Mouse (Mus musculus) lung, embryonic 15.5 days (tissue): ENCODE measurements around the gene Sgcb. TPM values are rescaled to one million over a fixed set of nuclear protein-coding genes. Genes with fewer than 3 reads are reported as not detected.
A peak's percentile ranks its signal among the peaks of the same experiment; 100 is the strongest.

Experiments
- ATAC-seq: fragments of 200-750 bp; cut with Nextera tagmentation; 2 replicates; pipeline ENCODE4 v1.8.0; 2017; ENCODE audit warnings: moderate number of reproducible peaks, borderline replicate concordance; ENCODE audit not compliant: low FRiP score, low TSS enrichment; ENCODE audit errors: extremely low read depth
- H3K27ac ChIP-seq: fragments of 300-500 bp; sonication (generic); 2 replicates; pipeline ENCODE4 v1.5.1; 2015; ENCODE audit warnings: moderate library complexity, mild to moderate bottlenecking, inconsistent platforms
- H3K27me3 ChIP-seq: fragments of 300-500 bp; sonication (generic); 2 replicates; pipeline ENCODE4 v1.6.1; 2015; ENCODE audit warnings: inconsistent platforms
- H3K36me3 ChIP-seq: fragments of 300-500 bp; sonication (generic); 2 replicates; pipeline ENCODE4 v1.6.1; 2015; ENCODE audit warnings: inconsistent platforms
- H3K4me1 ChIP-seq: fragments of 300-500 bp; sonication (generic); 2 replicates; pipeline ENCODE4 v1.6.1; 2015; ENCODE audit warnings: inconsistent platforms
- H3K4me2 ChIP-seq: fragments of 300-500 bp; sonication (generic); 2 replicates; pipeline ENCODE4 v1.6.1; 2015; ENCODE audit warnings: inconsistent platforms, mild to moderate bottlenecking, moderate library complexity
- H3K4me3 ChIP-seq: fragments of 300-500 bp; sonication (generic); 2 replicates; pipeline ENCODE4 v1.5.1; 2015; ENCODE audit warnings: mild to moderate bottlenecking, inconsistent platforms
- H3K9ac ChIP-seq: fragments of 300-500 bp; sonication (generic); 2 replicates; pipeline ENCODE4 v1.6.1; 2015; ENCODE audit warnings: inconsistent platforms
- H3K9me3 ChIP-seq: fragments of 300-500 bp; sonication (generic); 2 replicates; pipeline ENCODE4 v1.6.1; 2016; ENCODE audit warnings: inconsistent platforms
- WGBS: fragments of 180-500 bp; shearing (Covaris S2); methylation state at CpG from one replicate; pipeline ENCODE4 v1.1.7; 2015; 5-methylcytosine and 5-hydroxymethylcytosine counted together
- polyA plus RNA-seq: library from polyadenylated mRNA; unstranded; fragments of >200 nt; fragmentation: Nextera tagmentation; extraction: Ambion mirVana; gene quantifications from 2 replicates; pipeline ENCODE4 v1.2.1, GENCODE M21; 2015

Gene Sgcb
- polyA plus RNA-seq, 1 experiment from 2014 or later = 28.9 TPM

DNA sequence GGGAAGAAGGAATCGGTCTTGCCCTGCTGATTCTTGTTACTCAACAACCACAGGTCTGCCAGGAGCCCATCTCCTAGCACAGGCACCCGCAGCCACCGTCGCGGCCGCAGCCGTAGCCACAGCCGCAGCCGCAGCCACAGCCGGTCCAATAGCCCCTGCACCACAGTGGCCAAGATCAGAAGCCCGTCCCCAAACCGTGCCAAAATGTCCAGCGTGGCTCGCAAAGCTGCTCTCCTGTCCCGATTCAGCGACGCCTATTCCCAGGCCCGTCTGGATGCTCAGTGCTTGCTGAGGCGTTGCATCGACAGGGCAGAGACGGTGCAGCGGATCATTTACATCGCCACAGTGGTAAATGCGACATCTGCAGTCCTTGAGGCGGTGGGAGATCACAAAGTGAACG lies 21.8 kb upstream of the Sgcb start:
- no peak for ATAC-seq
- H3K4me3 ChIP-seq = no peak overlapping the region
- H3K9me3 ChIP-seq = no peaks in the 10 kb centered on the region
- no peak overlapping the region for H3K9ac ChIP-seq
- H3K36me3 ChIP-seq = no peaks in the 10 kb centered on the region
- no peak overlapping the region for H3K27ac ChIP-seq
- WGBS = 47% methylated on average over 26 of the region's 26 CpGs
- no peaks in the 10 kb centered on the region; the same call in 1 of the 2 replicates for H3K27me3 ChIP-seq
- H3K4me1 ChIP-seq = no peaks in the 10 kb centered on the region
- no peak overlapping the region for H3K4me2 ChIP-seq

DNA sequence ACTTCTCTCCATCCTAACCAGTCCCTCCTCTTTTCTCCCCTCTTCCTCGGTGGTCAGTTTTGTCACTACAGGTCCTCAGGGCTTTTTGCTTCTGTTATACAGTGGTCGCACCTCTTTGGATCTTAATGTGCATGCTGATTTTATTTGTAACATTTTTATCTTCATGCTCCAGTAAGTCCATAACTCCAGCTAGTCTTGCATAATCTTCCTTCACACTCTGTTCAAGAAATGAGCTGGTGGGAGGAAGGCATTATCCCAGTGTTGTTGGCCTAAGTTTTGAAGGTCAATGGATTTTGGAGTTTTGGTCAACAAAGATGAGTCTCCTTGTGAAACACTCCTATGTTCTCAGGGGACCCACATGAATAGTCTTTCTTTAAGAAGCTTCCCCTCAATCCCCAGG lies 20.3 kb upstream of the Sgcb start:
- no peak overlapping the region for H3K27ac ChIP-seq
- H3K4me1 ChIP-seq = no peaks in the 10 kb centered on the region
- H3K4me3 ChIP-seq = no peak overlapping the region
- H3K27me3 ChIP-seq = no peaks in the 10 kb centered on the region; the same call in 1 of the 2 replicates
- WGBS = 80% methylated on average over 2 of the region's 2 CpGs
- no peaks in the 10 kb centered on the region for H3K36me3 ChIP-seq
- no peaks in the 10 kb centered on the region for H3K9me3 ChIP-seq
- no peak overlapping the region for H3K4me2 ChIP-seq
- no peak for ATAC-seq
- H3K9ac ChIP-seq = no peak overlapping the region

DNA sequence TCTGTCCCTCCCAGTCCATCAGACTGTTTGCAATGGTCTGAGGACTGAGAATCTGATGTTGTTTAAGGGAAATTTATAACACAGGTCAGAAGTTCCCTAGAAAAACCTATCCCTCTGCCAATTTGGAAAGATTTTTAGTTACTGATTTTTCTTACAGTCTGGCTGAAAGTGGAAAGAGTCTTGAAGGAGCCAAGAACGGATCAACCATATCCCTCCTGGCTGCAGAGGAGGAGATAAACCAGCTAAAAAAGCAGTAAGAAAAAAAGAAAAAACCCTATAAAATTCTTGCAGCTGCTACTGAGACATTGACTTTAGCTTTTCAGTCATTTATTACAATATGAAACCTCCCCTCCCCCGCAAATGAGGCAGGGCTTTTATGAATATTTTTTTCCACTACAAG lies 19.1 kb upstream of the Sgcb start:
- no peak overlapping the region for H3K9ac ChIP-seq
- no peak for ATAC-seq
- WGBS = 63% methylated on average over 2 of the region's 2 CpGs

DNA sequence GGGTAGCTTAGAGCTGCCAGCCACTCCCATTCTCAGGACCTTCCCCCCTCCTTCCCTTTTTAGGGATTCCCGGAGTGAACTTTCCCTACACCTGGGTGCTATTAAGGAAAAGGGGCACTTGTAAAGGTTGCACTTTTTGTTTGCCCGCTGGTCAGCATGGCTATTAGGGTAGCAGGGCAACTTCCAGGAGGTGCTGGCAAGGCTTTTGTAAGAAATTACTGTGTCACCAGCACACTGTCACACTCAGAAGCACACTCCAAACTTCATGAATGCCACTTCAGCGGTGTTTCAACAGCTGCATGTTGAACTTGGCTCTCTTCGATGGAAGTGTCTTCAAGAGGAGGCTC lies 4.2 kb upstream of the Sgcb start:
- 2% methylated on average over 4 of the region's 4 CpGs for WGBS
- peak overlapping the region; percentile 51 for H3K4me3 ChIP-seq
- ATAC-seq = no peak
- no peak overlapping the region for H3K9ac ChIP-seq
- no peaks in the 10 kb centered on the region for H3K9me3 ChIP-seq
- peaks cover 30% of the 10 kb centered on the region for H3K4me1 ChIP-seq
- H3K27me3 ChIP-seq = peaks cover 56% of the 10 kb centered on the region
- no peak overlapping the region for H3K27ac ChIP-seq
- peak overlapping the region; percentile 98 for H3K4me2 ChIP-seq
- no peaks in the 10 kb centered on the region for H3K36me3 ChIP-seq

More for the DNA sequence above, 19.1 kb upstream of the Sgcb start:
- Histone ChIP-seq H3K9me3 (no peaks in the 10 kb centered on the region), H3K36me3 (no peaks in the 10 kb centered on the region), H3K4me2 (no peak overlapping the region), H3K27me3 (no peaks in the 10 kb centered on the region), H3K4me3 (no peak overlapping the region), H3K27ac (no peak overlapping the region), H3K4me1 (no peaks in the 10 kb centered on the region)

DNA sequence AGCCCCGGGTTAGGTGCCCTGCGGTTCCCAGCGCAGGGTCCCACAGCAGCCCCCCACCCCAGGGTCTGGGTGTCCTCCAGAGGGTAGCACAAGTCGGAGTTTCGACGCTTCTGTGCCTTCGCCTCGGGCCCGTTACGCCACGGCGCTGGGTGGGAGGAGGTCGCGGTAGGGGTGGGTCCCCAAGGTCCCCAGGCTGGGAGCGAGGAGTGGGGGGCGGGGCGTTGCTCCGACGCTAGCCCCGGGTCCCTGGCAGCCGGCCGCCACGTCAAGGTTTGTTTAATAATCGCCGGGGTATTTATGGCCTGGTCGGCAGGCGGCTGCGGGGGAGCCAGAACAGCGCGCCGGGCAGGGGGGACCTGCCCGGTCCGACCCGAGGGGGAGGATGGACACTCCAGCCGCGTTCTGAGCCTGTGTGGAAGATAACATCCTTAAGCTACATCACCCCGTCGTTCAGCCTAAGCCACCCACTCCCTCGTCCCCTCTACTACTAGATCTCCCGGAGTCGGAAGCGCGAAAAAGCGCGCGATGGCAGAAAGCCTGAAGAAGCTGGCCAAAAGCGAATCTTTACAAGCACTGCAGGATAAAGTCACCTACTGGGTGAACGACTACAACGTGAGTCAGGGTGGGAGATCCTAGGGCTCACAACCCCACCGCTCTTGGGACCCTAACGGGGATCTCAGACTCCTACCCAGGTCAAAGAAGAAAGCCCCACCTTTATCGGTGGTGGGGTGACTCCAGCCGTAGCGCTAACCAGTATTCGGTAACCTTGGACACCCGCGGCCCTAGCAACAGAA lies 3.7 kb upstream of the Sgcb start, which contains the start of gene Spata18:
Spata18 (plus strand) TSS at position 319 of the 794 bp plus-strand sequence.
- H3K9me3 ChIP-seq = no peaks in the 10 kb centered on the region
- peaks cover 56% of the 10 kb centered on the region for H3K27me3 ChIP-seq
- H3K9ac ChIP-seq = peak within 1 kb of the TSS; percentile 31
- H3K4me2 ChIP-seq = peak within 1 kb of the TSS; percentile 98
- peaks cover 30% of the 10 kb centered on the region for H3K4me1 ChIP-seq
- whole genome bisulfite sequencing = under 1% methylated on average over 57 of the region's 57 CpGs
- peak within 1 kb of the TSS; percentile 51 for H3K4me3 ChIP-seq
- H3K27ac ChIP-seq = no peak within 1 kb of the TSS
- H3K36me3 ChIP-seq = no peaks in the 10 kb centered on the region
- ATAC-seq = peak; percentile 17; the same call in 1 of the 2 replicates

DNA sequence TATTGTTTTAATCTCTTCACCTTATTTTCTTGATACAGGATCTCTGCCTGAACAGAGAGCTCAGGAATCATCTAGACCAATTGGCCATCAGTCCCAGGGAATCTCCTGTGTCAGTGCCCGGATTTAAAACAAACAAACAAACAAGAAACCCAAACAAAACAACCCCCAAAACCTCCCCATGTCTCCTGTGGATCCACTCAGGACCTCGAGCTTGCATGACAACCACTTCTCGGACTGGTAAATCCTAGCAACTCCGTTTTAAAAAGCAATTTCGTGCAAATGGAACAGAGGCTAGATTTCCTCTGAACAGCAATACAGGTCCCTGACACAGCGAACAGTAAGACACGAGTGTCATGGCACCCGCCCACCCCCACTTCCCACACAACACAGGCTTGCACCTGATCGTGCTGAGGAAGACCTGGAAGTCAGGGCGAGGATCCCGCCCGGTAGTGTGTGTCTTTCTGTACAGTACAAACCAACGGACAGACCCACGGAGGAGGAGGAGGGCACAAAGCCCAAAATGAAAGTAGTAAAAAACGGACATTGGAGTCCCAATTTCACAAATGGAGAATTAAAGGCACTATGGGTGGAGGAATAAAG lies 2.9 kb upstream of the Sgcb start:
- H3K36me3 ChIP-seq = no peaks in the 10 kb centered on the region
- ATAC-seq = no peak
- H3K27ac ChIP-seq = no peak overlapping the region
- 3% methylated on average over 15 of the region's 15 CpGs for WGBS
- peaks cover 56% of the 10 kb centered on the region for H3K27me3 ChIP-seq
- peak overlapping the region; percentile 31; the same call in 1 of the 2 replicates for H3K9ac ChIP-seq
- H3K4me2 ChIP-seq = peak overlapping the region; percentile 98
- H3K4me3 ChIP-seq = peak overlapping the region; percentile 51
- peaks cover 30% of the 10 kb centered on the region for H3K4me1 ChIP-seq
- H3K9me3 ChIP-seq = no peaks in the 10 kb centered on the region

DNA sequence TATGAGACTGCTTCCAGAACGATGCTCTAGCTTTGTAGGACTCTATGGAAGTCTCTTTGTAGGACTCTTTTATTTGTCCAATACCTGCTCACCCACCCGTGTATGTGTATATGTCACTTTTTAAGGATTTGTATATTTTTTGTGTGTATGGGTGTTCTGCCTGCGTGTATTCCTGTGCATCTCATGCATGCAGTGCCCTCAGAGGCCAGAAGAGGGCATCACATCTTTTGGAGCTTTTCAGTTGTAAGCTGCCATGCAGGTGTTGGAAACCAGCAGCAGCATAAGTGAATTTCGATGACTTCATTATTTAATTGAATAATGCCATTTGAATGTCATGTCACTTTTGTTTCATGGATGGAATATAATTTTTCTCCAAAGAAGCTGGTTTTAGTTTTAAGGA lies 5.5 kb downstream of the Sgcb start:
- 84% methylated on average over 4 of the region's 4 CpGs for WGBS
- no peaks in the 10 kb centered on the region for H3K27me3 ChIP-seq
- H3K4me2 ChIP-seq = no peak overlapping the region
- H3K9ac ChIP-seq = no peak overlapping the region
- no peaks in the 10 kb centered on the region for H3K4me1 ChIP-seq
- H3K36me3 ChIP-seq = peaks cover 6% of the 10 kb centered on the region; the same call in 1 of the 2 replicates
- H3K4me3 ChIP-seq = no peak overlapping the region
- no peaks in the 10 kb centered on the region for H3K9me3 ChIP-seq
- H3K27ac ChIP-seq = no peak overlapping the region
- ATAC-seq = no peak

DNA sequence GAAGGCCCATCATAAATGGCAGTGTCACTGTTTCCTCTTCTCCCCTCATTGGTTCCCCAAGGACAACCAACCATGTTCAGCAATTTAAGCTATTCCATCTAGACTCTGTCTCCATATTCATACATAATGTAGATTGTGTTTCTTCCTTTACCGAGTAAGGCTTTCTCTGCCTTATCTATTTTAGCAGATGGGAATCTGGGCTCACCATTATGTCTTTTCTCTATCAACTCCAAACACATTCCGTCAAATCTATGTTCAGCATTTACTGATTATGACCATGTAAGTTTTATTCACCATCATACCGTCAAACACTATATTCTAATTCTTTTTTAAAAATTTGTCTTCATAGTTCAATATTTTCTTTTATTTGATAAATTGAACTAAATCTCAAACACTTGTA lies 6.5 kb downstream of the Sgcb start:
- Histone ChIP-seq H3K27ac (no peak overlapping the region), H3K36me3 (peaks cover 6% of the 10 kb centered on the region; the same call in 1 of the 2 replicates), H3K9ac (no peak overlapping the region), H3K4me3 (no peak overlapping the region), H3K4me1 (no peaks in the 10 kb centered on the region), H3K9me3 (no peaks in the 10 kb centered on the region), H3K4me2 (no peak overlapping the region), H3K27me3 (no peaks in the 10 kb centered on the region)
- ATAC-seq = no peak
- 92% methylated on average over 3 of the region's 3 CpGs for WGBS

DNA sequence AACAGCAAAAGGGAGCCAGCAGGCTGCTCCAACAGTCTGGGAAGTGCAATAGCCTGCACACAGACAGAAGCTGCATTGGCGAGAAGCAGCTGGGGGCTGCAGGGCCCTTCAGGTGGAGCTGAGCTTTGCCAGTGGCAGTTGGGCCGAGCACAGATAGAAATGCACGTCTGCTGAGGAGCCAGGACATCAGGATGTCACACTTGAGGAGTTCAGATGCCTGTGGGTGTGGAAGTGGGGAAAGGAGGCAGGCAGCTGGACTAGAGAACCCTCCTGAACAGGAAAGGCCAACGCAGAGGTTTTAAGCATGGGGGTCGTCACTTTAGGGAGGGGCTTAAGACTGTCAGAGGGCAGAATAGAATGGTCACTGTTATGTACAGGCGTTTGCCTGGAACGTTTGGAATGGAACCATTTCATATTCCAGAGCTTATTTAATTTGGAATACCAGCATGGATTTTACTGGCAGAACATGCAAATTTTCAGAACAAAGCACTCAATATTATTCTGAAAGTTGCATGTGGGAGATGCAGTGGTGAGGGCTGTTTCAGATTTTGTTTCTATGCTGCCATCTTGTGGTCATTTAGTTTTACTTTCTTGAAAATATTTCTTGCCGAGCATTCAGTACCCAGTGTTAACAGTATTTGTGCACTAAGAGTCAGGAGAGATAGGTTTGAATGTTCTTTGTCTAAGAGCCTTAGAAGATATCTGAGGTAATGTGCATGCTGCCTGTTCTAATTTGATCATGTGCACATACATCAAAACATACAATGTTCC lies 10.1 kb downstream of the Sgcb start:
- Histone ChIP-seq H3K27me3 (no peaks in the 10 kb centered on the region), H3K4me3 (no peak overlapping the region), H3K4me1 (no peaks in the 10 kb centered on the region), H3K36me3 (peaks cover 17% of the 10 kb centered on the region), H3K9ac (no peak overlapping the region), H3K9me3 (no peaks in the 10 kb centered on the region), H3K4me2 (no peak overlapping the region), H3K27ac (no peak overlapping the region)
- 40% methylated on average over 8 of the region's 8 CpGs for WGBS
- no peak; the same call in 1 of the 2 replicates for ATAC-seq

DNA sequence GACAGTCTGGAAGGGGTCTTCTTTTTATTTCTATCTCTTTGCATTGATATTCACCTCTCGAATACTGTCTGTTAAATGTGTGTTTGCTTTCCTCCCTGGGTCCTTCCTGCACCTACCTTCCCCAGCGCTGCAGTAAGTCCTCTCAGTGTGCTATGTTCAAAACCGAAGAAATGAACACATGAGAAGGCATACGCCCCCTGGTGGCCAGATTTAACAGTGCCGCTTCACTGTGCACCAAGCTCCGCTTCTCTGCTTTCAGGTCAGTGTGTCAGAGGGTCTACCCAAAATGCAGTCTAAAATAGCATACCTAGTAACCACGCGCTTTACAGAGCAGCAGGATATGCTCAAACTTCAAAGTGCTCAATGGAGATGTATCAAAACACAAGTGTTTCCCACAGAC lies 14.4 kb downstream of the Sgcb start:
- H3K4me2 ChIP-seq = no peak overlapping the region
- H3K4me3 ChIP-seq = no peak overlapping the region
- ATAC-seq = no peak
- H3K4me1 ChIP-seq = no peaks in the 10 kb centered on the region
- WGBS = 62% methylated on average over 8 of the region's 8 CpGs
- H3K9me3 ChIP-seq = no peaks in the 10 kb centered on the region
- peaks cover 11% of the 10 kb centered on the region for H3K36me3 ChIP-seq
- no peak overlapping the region for H3K9ac ChIP-seq
- H3K27ac ChIP-seq = no peak overlapping the region
- no peaks in the 10 kb centered on the region for H3K27me3 ChIP-seq

DNA sequence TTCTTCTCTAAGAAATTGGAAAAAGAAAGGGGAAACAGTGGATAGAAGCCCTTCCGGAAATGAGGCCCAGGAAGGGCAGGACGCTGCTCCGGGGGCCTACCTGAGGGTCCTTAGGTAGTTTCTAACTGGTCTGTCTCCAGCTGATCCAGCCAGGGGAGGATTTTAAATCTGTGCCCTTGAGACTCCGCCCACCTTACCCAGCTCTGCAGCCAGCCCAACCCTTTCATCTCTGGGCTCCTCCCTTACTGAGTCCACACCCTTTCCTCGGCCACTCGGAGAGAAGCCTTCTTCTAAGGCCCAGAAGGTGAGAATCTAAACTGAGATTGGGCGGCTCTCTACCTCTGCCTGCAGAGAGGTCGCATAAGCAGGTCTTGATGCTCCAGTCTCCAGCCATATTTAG lies 15.3 kb downstream of the Sgcb start, which contains the start of gene Lrrc66:
Lrrc66 (minus strand) TSS at position 236 of the 400 bp plus-strand sequence.
- Histone ChIP-seq H3K9ac (no peak within 1 kb of the TSS), H3K4me1 (no peaks in the 10 kb centered on the region), H3K27me3 (no peaks in the 10 kb centered on the region), H3K4me3 (no peak within 1 kb of the TSS), H3K27ac (no peak within 1 kb of the TSS), H3K9me3 (no peaks in the 10 kb centered on the region), H3K4me2 (no peak within 1 kb of the TSS), H3K36me3 (peaks cover 11% of the 10 kb centered on the region)
- 72% methylated on average over 8 of the region's 8 CpGs for WGBS
- no peak for ATAC-seq
